Comparison of ENCODE assay signal across 8 mouse cellular contexts in the genomic region with DNA sequence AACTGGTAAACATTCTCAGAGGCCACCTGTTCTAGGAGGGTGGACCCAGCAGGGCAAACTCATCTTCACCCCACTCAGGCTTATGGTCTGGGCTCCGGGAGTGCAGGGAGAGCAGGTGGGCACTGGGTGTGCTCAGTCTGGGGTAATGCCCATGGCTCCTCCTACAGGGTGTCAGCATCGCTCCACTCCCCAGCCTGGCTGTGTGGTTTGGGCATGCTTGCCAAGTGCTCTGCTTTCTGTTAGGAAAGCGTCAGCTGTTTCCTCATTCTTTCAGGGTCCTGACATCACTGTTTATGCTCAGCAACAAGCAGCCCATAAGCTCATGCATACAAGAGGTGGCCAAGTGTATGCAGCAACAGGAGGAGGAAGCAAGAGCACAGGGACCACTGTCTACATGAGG. TPM values are rescaled to one million over a fixed set of nuclear protein-coding genes. Genes with fewer than 3 reads are reported as not detected.
DNase-seq lines count a peak whose midpoint lies in the region; ATAC-seq lines count a peak whose summit lies in the region.

No protein-coding gene starts in this region.

- peak; percentile 91 to 97 for ATAC-seq in hematopoietic stem cell, adult 5-6 weeks (replicated peaks in 1 of 2; ENCODE audit: insufficient read depth in 1 of 2, low FRiP score in 2 of 2, low TSS enrichment in 1 of 2, low read depth in 1 of 2, poor library complexity in 2 of 2, severe bottlenecking in 2 of 2)
- ATAC-seq in cerebellum, adult (ENCODE audit: insufficient number of reproducible peaks, low FRiP score, low TSS enrichment): no peak
- no peak for ATAC-seq in activated CD4-positive, CD25-positive, alpha-beta regulatory T cell, adult 4 months

- DNase-seq in adrenal gland, adult (ENCODE audit: inconsistent age in 2 of 2, low spot score in 1 of 2): peak; percentile 20 to 53
- DNase-seq in adrenal gland, postnatal 25 days: no peak
- DNase-seq in ovary, postnatal 36 days (ENCODE audit: low spot score): peak; percentile 34
- no peak for DNase-seq in ovary, adult 18-20 months (ENCODE audit: low spot score)
- DNase-seq in lung, postnatal 14 days: peak; percentile 72

RNA-seq across cellular contexts. Expression of a gene that starts 57.7 kb away (rescaled TPM):
- 15.1 and 16.4 TPM in 2 replicates for total RNA-seq in adrenal gland, postnatal 25 days (2021)
- total RNA-seq in hematopoietic stem cell, adult 5-6 weeks (2017): 34.3 and 36.9 TPM in 2 replicates
- polyA plus RNA-seq in activated CD4-positive, CD25-positive, alpha-beta regulatory T cell, adult 4 months (2017; shearing (Covaris generic)): not detected

Comparison
In these comparisons a context has a peak if more than half of its experiments do, and no peak if none do; other contexts are left out.
1. DNase-seq: peak in adrenal gland, adult (2 of 2), ovary, postnatal 36 days (single experiment) and lung, postnatal 14 days (single experiment); none in adrenal gland, postnatal 25 days (single experiment) and ovary, adult 18-20 months (single experiment).
2. ATAC-seq: peak in hematopoietic stem cell, adult 5-6 weeks (2 of 2); none in cerebellum, adult (single experiment) and activated CD4-positive, CD25-positive, alpha-beta regulatory T cell, adult 4 months (single experiment).